Mouse (Mus musculus): Measurements from ENCODE around the gene Mdm2.

GRCm38 (mm10) chr10:117657659-117658306 lies 52.8 kb downstream of the Mdm2 start:
- no peak for TF ChIP-seq CTCF (IDR thresholded peaks at IDR 0.05; ENCODE audit: extremely low read depth, insufficient read length, insufficient replicate concordance, low read depth, low read length)
- TF ChIP-seq POLR2A (IDR thresholded peaks at IDR 0.05; ENCODE audit: low read depth, low read length) = no peak
